In genomic region chr12:79442126-79442525, GRCm38 (mm10) we compare ENCODE assay signal across 15 mouse cellular contexts.
DNase-seq lines count a peak whose midpoint lies in the region; ATAC-seq and TF ChIP-seq lines count a peak whose summit lies in the region.
"Had no signal": no experiment of that assay in that cellular context is flagged by ENCODE, and none has a peak within 500 bp of the region (broad histone marks: within the 10 kb centered on the region; RNA-seq: fewer than 3 reads in every experiment).

No protein-coding gene starts in this region.

- no peak overlapping the region for H3K4me2 ChIP-seq in lung, embryonic 15.5 days
- no peak overlapping the region for H3K4me2 ChIP-seq in stomach, embryonic 14.5 days (replicated peaks; ENCODE audit: low read depth, low read length)
- H3K4me2 ChIP-seq: forebrain, embryonic 15.5 days; liver, embryonic 13.5 days; neural tube, embryonic 13.5 days had no signal

- no peak for DNase-seq in lung, adult 2 months
- peak; percentile 72 for DNase-seq in CD4-positive helper T cell, adult 2 months (ENCODE audit: low read depth, low spot score)
- DNase-seq in Muller cell, postnatal 12 days (ENCODE audit: inconsistent ontology term), result no peak
- DNase-seq in thymus, postnatal 4 days, result no peak
- DNase-seq: cerebellum, adult 9-11 months; embryo, embryonic 11 days; kidney, adult 9 months; liver, embryonic 13.5 days; thymus, postnatal 25 days had no signal

- 24% methylated on average over 7 of the region's 7 CpGs for WGBS in lung, embryonic 15.5 days
- 33% methylated on average over 7 of the region's 7 CpGs for WGBS in lung, adult 2 months
- WGBS in stomach, embryonic 14.5 days, result 29% methylated on average over 7 of the region's 7 CpGs

- H3K27me3 ChIP-seq in lung, embryonic 15.5 days, result no peaks in the 10 kb centered on the region
- H3K27me3 ChIP-seq in stomach, embryonic 14.5 days (ENCODE audit: control insufficient read depth, insufficient read depth, low read length), result no peaks in the 10 kb centered on the region
- H3K27me3 ChIP-seq: forebrain, embryonic 15.5 days; liver, embryonic 13.5 days; neural tube, embryonic 13.5 days had no signal

- H3K4me1 ChIP-seq in lung, embryonic 15.5 days, result peaks cover 30% of the 10 kb centered on the region
- H3K4me1 ChIP-seq in lung, adult 2 months (ENCODE audit: control insufficient read depth, insufficient read depth, low read length), result peaks cover 13% of the 10 kb centered on the region
- peaks cover 23% of the 10 kb centered on the region for H3K4me1 ChIP-seq in stomach, embryonic 14.5 days (ENCODE audit: control insufficient read depth, insufficient read depth, low read length)
- H3K4me1 ChIP-seq: forebrain, embryonic 15.5 days; neural tube, embryonic 13.5 days had no signal

- ATAC-seq in lung, embryonic 15.5 days (ENCODE audit: borderline replicate concordance, extremely low read depth, low FRiP score, low TSS enrichment), result no peak
- peak; percentile 35 for ATAC-seq in inflammation-experienced regulatory T-cells, adult 6 months
- ATAC-seq in stomach, embryonic 14.5 days (ENCODE audit: insufficient number of reproducible peaks, insufficient read depth, low FRiP score, low read depth), result no peak
- ATAC-seq: forebrain, embryonic 15.5 days had no signal

- no peak for TF ChIP-seq POLR2A in lung, adult 2 months (IDR thresholded peaks at IDR 0.05; ENCODE audit: borderline replicate concordance, extremely low read depth, low read depth, low read length)

- H3K9ac ChIP-seq in lung, embryonic 15.5 days, result no peak overlapping the region
- no peak overlapping the region for H3K9ac ChIP-seq in stomach, embryonic 14.5 days (replicated peaks; ENCODE audit: low read depth, low read length)
- H3K9ac ChIP-seq: forebrain, embryonic 15.5 days; liver, embryonic 13.5 days; neural tube, embryonic 13.5 days had no signal

- no peaks in the 10 kb centered on the region for H3K9me3 ChIP-seq in lung, embryonic 15.5 days
- no peaks in the 10 kb centered on the region for H3K9me3 ChIP-seq in stomach, embryonic 14.5 days (ENCODE audit: control insufficient read depth, low read depth, low read length)
- H3K9me3 ChIP-seq: forebrain, embryonic 15.5 days; limb, embryonic 10.5 days; liver, embryonic 13.5 days; neural tube, embryonic 13.5 days had no signal

- no peak overlapping the region for H3K4me3 ChIP-seq in lung, embryonic 15.5 days
- H3K4me3 ChIP-seq in lung, adult 2 months (replicated peaks; ENCODE audit: extremely low read depth, low read depth, low read length), result no peak overlapping the region
- no peak overlapping the region for H3K4me3 ChIP-seq in stomach, embryonic 14.5 days (ENCODE audit: low read depth, low read length)
- H3K4me3 ChIP-seq: forebrain, embryonic 15.5 days; limb, embryonic 10.5 days; liver, embryonic 13.5 days; neural tube, embryonic 13.5 days had no signal

- no peak for TF ChIP-seq CTCF in lung, adult 2 months (IDR thresholded peaks at IDR 0.05; ENCODE audit: insufficient read depth, low read length)

- no peaks in the 10 kb centered on the region for H3K36me3 ChIP-seq in lung, embryonic 15.5 days
- H3K36me3 ChIP-seq in stomach, embryonic 14.5 days (ENCODE audit: control insufficient read depth, insufficient read depth, low read length), result no peaks in the 10 kb centered on the region
- H3K36me3 ChIP-seq: forebrain, embryonic 15.5 days; limb, embryonic 10.5 days; liver, embryonic 13.5 days; neural tube, embryonic 13.5 days had no signal

- peak overlapping the region; percentile 80 for H3K27ac ChIP-seq in lung, embryonic 15.5 days
- peak overlapping the region; percentile 79; the same call in 1 of the 2 replicates for H3K27ac ChIP-seq in stomach, embryonic 14.5 days (ENCODE audit: low read length)
- H3K27ac ChIP-seq: forebrain, embryonic 15.5 days; limb, embryonic 10.5 days; liver, embryonic 13.5 days; neural tube, embryonic 13.5 days had no signal
